Mouse (Mus musculus) forebrain, embryonic 13.5 days (tissue): ENCODE data around the gene Hdac9. TPM values are rescaled to one million over a fixed set of nuclear protein-coding genes. Genes with fewer than 3 reads are reported as not detected.
"Not testable (repeated sequence)": the region's sequence is repeated elsewhere in the genome, so short reads cannot be mapped to it uniquely, and the experiment has no call there.

Experiments used
- ATAC-seq: fragments of 200-750 bp; cut with Nextera tagmentation; 2 replicates; pipeline ENCODE4 v1.8.0; 2017
- H3K27ac ChIP-seq: fragments of 300-500 bp; sonication (generic); 2 replicates; pipeline ENCODE4 v1.5.1; 2015; ENCODE audit warnings: inconsistent platforms, mild to moderate bottlenecking, moderate library complexity
- H3K27me3 ChIP-seq: fragments of 300-500 bp; sonication (generic); 2 replicates; pipeline ENCODE4 v1.6.1; 2015; ENCODE audit warnings: mild to moderate bottlenecking, inconsistent platforms
- H3K36me3 ChIP-seq: fragments of 300-500 bp; sonication (generic); 2 replicates; pipeline ENCODE4 v1.6.1; 2015; ENCODE audit warnings: mild to moderate bottlenecking, inconsistent platforms; ENCODE audit not compliant: poor library complexity, severe bottlenecking
- H3K4me1 ChIP-seq: fragments of 300-500 bp; sonication (generic); 2 replicates; pipeline ENCODE4 v1.6.1; 2015; ENCODE audit warnings: inconsistent platforms
- H3K4me2 ChIP-seq: fragments of 300-500 bp; sonication (generic); 2 replicates; pipeline ENCODE4 v1.6.1; 2015; ENCODE audit warnings: inconsistent platforms, mild to moderate bottlenecking, moderate library complexity
- H3K4me3 ChIP-seq: fragments of 300-500 bp; sonication (generic); 2 replicates; pipeline ENCODE4 v1.5.1; 2015; ENCODE audit warnings: mild to moderate bottlenecking, inconsistent platforms
- H3K9ac ChIP-seq: fragments of 300-500 bp; sonication (generic); 2 replicates; pipeline ENCODE4 v1.6.1; 2015; ENCODE audit warnings: mild to moderate bottlenecking, inconsistent platforms
- H3K9me3 ChIP-seq: fragments of 300-500 bp; sonication (generic); replicated peaks from 2 replicates; pipeline ENCODE4 v1.6.1; 2016; ENCODE audit warnings: inconsistent platforms
- WGBS: fragments of 180-500 bp; shearing (Covaris S2); methylation state at CpG from one replicate; pipeline ENCODE4 v1.1.7; 2015; 5-methylcytosine and 5-hydroxymethylcytosine counted together
- polyA plus RNA-seq: library from polyadenylated mRNA; unstranded; fragments of >200 nt; fragmentation: Nextera tagmentation; extraction: Ambion mirVana; gene quantifications from 2 replicates; pipeline ENCODE4 v1.2.1, GENCODE M21; 2015

Hdac9 gene
- polyA plus RNA-seq, 1 experiment from 2014 or later: 10.5 TPM

DNA sequence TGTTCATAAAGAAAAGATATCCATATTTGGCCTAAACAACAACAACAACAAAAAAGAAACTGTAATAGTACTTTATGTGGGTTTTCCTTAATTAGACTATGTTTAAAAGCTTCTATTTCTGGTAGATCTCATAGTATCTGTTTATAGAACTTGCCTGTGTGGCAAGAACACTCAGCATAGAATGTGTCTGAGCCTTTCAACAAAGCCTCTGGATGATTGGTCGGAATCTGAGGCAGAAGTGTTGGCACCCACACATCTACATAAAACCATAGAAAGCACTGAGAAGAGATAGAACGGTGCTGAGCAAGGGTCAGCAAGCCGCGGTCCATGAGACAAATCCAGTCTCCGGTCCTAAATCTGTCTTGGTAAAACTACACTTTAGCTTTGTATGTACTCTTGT, 464.3 kb downstream of the Hdac9 start:
- 93% methylated on average over 5 of the region's 5 CpGs for WGBS
- Histone ChIP-seq H3K4me2 (no peak overlapping the region), H3K36me3 (no peaks in the 10 kb centered on the region), H3K27me3 (no peaks in the 10 kb centered on the region), H3K27ac (no peak overlapping the region), H3K9me3 (no peaks in the 10 kb centered on the region), H3K9ac (no peak overlapping the region), H3K4me3 (no peak overlapping the region), H3K4me1 (no peaks in the 10 kb centered on the region)
- ATAC-seq: no peak

DNA sequence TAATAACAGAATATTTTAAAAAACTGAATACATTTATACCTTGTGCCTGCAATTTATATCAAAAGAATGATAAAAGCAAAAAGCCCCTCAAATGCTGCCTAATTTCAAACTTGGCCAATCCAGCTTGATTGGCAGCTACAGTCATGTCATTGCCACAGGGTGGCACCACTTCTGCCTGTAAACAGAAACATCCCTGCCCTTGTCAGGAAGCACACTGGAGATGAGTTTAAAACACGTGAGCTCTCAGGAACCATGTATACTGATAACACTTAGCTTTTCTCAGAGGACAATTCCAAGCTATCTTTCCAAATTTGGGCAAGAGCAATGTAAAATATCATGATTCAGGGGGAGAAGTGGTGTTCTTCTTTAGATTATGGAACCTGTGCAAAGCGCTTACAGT, 465.7 kb downstream of the Hdac9 start:
- WGBS: 64% methylated on average over 2 of the region's 2 CpGs
- Histone ChIP-seq H3K4me3 (no peak overlapping the region), H3K27me3 (no peaks in the 10 kb centered on the region), H3K9me3 (no peaks in the 10 kb centered on the region), H3K4me1 (no peaks in the 10 kb centered on the region), H3K27ac (no peak overlapping the region), H3K4me2 (no peak overlapping the region), H3K36me3 (no peaks in the 10 kb centered on the region), H3K9ac (no peak overlapping the region)
- no peak for ATAC-seq

DNA sequence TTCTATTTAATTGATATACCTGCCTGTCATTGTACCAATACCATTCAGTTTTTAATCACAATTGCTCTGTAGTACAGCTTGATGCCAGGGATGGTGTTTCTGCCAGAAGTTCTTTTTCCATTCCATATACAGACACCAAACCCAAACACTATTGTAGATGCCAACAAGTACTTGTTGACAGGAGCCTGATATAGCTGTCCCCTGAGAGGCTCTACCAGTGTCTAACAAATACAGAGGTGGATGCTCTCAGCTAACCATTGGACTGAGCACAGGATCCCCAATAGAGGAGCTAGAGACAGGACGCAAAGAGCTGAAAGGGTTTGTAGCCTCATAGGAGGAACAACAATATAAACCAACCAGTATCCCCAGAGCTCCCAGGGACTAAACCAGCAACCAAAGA, 472.2 kb downstream of the Hdac9 start:
- not testable (repeated sequence) for H3K27ac ChIP-seq, H3K4me2 ChIP-seq, H3K9ac ChIP-seq, H3K36me3 ChIP-seq, ATAC-seq, H3K4me3 ChIP-seq, H3K27me3 ChIP-seq, H3K4me1 ChIP-seq, H3K9me3 ChIP-seq
- WGBS: 97% methylated on average over 1 of the region's 1 CpGs

DNA sequence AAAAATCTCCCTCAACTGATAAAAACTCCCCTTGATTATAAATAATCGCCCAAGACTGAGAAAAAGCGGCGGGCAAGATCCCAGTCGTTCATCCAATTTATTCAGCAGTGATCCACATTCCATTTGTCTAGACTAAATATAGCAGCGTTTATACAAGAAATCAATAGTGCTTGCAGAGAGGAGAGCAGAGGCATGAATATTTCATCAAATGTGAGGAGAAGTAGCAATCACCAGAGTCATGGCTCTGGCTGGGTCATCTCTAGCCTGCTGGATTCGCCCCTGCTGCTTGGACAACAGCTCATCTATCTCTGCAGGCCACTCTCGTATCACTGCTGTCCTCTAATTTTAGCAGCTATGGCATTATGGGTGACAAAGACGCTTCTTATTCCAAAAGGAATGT, 476.0 kb downstream of the Hdac9 start:
- no peaks in the 10 kb centered on the region for H3K36me3 ChIP-seq
- H3K27ac ChIP-seq: no peak overlapping the region
- no peaks in the 10 kb centered on the region for H3K27me3 ChIP-seq
- H3K9ac ChIP-seq: no peak overlapping the region
- H3K9me3 ChIP-seq: no peaks in the 10 kb centered on the region
- no peaks in the 10 kb centered on the region for H3K4me1 ChIP-seq
- WGBS: 69% methylated on average over 8 of the region's 8 CpGs
- no peak for ATAC-seq
- no peak overlapping the region for H3K4me2 ChIP-seq
- H3K4me3 ChIP-seq: no peak overlapping the region

DNA sequence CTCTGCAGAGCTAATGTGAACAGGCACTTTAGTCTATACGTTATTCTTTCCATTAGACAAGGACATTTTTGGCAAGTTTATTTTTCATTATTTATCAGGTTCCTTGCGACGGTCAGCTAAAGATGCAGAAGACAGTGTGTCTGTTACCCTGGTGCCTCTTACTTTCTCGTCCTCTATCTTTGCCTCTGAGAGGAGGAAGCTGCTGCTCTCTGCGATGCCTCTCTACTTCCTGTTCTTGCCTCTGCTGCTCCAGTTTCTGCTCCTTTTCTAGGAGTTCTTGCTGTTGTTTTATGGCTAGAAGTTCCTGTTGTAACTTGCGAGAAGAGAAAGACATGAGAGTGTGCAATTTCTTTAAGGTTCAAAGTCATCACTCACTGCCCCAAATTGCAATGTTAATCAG, 484.0 kb downstream of the Hdac9 start:
- Histone ChIP-seq H3K9me3 (no peaks in the 10 kb centered on the region), H3K36me3 (no peaks in the 10 kb centered on the region), H3K4me1 (no peaks in the 10 kb centered on the region), H3K4me3 (no peak overlapping the region), H3K9ac (no peak overlapping the region), H3K27me3 (no peaks in the 10 kb centered on the region), H3K27ac (no peak overlapping the region), H3K4me2 (no peak overlapping the region)
- no peak for ATAC-seq
- 86% methylated on average over 6 of the region's 6 CpGs for WGBS

DNA sequence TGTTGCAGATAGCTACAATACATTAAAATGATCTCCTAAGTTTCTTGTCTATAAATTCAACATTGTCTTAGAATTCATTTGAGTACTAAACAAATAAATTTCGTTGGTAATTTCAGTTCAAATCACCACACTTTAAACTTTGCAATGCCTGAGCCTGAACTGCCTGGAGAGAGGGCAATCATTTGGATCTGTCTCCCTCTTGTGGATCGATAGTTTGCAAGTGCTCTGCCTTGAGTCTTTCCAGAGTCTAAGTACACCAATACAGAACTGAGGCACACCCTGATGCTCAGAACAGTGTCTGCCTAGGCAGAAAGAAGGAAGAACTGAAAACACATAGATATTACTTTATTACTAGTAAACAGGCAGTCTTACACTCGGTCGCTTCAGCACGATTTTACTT, 484.4 kb downstream of the Hdac9 start:
- Histone ChIP-seq H3K4me1 (no peaks in the 10 kb centered on the region), H3K4me2 (no peak overlapping the region), H3K9me3 (no peaks in the 10 kb centered on the region), H3K27ac (no peak overlapping the region), H3K27me3 (no peaks in the 10 kb centered on the region), H3K36me3 (no peaks in the 10 kb centered on the region), H3K4me3 (no peak overlapping the region), H3K9ac (no peak overlapping the region)
- 57% methylated on average over 5 of the region's 5 CpGs for WGBS
- peak; percentile 77; the same call in 1 of the 2 replicates for ATAC-seq

DNA sequence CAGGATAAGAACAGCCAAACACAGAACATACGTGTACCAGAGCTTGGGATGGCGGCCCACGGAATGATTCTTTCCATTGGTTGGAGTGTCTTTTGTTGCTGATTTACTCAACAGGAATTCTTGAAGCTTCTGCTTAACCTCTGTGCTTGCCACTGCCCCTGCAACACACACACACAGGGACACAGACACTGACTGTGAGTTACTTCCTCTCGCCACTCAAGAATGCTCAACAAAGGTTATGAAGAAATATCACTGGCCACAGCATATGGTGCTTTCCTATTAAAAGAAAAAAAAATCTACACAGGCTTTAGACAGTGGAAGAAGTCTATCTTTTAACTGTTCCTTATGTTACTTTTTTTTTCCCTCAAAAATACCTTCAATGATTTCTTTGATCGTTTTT, 485.1 kb downstream of the Hdac9 start:
- H3K27me3 ChIP-seq: no peaks in the 10 kb centered on the region
- H3K27ac ChIP-seq: no peak overlapping the region
- no peak overlapping the region for H3K4me2 ChIP-seq
- H3K4me1 ChIP-seq: no peaks in the 10 kb centered on the region
- no peaks in the 10 kb centered on the region for H3K9me3 ChIP-seq
- H3K4me3 ChIP-seq: no peak overlapping the region
- H3K9ac ChIP-seq: no peak overlapping the region
- no peaks in the 10 kb centered on the region for H3K36me3 ChIP-seq
- WGBS: 90% methylated on average over 5 of the region's 5 CpGs
- ATAC-seq: no peak

DNA sequence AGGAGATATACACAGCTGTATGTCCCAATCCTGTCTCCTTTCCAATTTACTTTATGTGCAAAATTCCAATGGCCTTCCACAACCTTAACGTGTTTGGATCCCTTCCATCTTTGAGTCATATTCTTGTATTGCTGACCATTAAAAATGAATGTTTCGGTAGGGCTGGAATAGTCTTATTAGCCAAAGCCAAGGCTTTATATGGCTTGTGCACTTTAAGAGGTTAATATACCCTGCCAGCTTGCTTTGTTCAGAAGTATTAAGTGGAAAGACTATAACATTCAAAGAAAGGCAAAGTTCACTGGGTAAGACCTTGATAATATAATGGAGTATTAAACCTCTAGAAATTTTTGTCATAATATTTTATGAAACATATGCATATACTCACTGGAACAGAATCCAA, 491.4 kb downstream of the Hdac9 start:
- no peak overlapping the region for H3K9ac ChIP-seq

DNA sequence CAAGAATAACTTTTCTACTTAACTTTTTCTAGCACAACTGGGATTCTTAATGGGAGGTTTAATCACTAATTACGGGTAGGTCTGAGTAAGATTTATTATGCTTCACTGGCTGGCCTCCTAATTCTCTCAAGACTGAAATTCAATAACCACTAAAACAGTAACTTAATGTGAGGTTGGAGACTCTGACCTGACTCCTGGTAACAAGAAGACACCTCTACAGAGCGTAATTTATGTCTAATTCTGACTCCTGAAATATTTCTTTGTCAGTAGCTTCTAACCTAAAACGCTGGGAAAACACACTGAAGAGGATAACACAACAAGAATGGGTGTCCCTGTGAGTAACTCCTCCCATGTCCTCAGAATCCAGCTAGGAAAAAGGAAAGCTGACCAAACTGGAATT, 508.8 kb downstream of the Hdac9 start:
- 40% methylated on average over 3 of the region's 3 CpGs for WGBS
- Histone ChIP-seq H3K4me3 (no peak overlapping the region), H3K27ac (no peak overlapping the region), H3K4me2 (no peak overlapping the region), H3K4me1 (no peaks in the 10 kb centered on the region), H3K36me3 (no peaks in the 10 kb centered on the region), H3K27me3 (no peaks in the 10 kb centered on the region), H3K9me3 (no peaks in the 10 kb centered on the region), H3K9ac (no peak overlapping the region)
- ATAC-seq: no peak

More for the DNA sequence above, 491.4 kb downstream of the Hdac9 start:
- Histone ChIP-seq H3K27me3 (no peaks in the 10 kb centered on the region), H3K36me3 (no peaks in the 10 kb centered on the region), H3K27ac (no peak overlapping the region), H3K4me1 (no peaks in the 10 kb centered on the region), H3K4me3 (no peak overlapping the region), H3K9me3 (no peaks in the 10 kb centered on the region), H3K4me2 (no peak overlapping the region)
- ATAC-seq: no peak
- 87% methylated on average over 2 of the region's 2 CpGs for WGBS

DNA sequence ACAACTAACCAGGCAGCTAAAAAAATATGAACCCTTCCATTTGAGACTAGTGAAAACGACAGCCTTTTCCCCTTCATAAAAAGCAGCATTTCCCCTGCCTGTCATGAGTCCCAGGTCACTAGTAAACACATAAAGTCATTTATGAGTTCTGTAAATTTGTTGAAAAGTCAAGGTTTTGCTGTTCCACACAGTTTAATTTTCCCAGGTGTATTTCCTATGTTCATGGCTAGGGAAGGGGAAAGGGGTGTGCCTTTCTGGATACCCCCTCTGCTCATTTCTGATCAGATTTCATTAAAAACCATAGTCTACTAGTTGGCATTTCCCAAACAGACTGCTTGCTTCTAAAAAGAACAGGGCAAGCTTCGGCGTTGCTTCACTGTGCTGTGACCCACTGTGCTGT, 509.8 kb downstream of the Hdac9 start:
- H3K9me3 ChIP-seq: no peaks in the 10 kb centered on the region
- no peak for ATAC-seq
- H3K4me3 ChIP-seq: no peak overlapping the region
- 94% methylated on average over 3 of the region's 3 CpGs for WGBS
- no peak overlapping the region for H3K9ac ChIP-seq
- no peaks in the 10 kb centered on the region for H3K4me1 ChIP-seq
- H3K4me2 ChIP-seq: no peak overlapping the region
- no peak overlapping the region for H3K27ac ChIP-seq
- H3K36me3 ChIP-seq: no peaks in the 10 kb centered on the region
- H3K27me3 ChIP-seq: no peaks in the 10 kb centered on the region

DNA sequence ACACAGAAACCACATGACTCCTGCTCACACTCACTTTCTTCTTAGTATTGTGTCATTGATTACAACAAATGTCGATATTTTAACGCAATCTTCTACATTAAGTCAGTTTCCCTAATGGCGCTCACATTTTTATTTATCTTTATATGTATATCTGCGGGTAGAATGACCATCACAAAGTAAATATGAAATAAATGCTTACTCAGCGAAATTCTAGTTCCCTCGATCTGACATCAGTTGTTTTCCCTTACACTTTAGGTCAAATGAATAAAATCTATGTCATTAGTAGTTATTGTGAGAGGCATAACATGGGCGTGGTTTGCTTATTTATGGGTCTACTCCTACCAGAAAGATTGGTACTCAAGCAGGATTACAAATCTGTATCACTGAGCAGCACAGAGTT, 514.8 kb downstream of the Hdac9 start:
- Histone ChIP-seq H3K9me3 (no peaks in the 10 kb centered on the region), H3K36me3 (peaks cover 3% of the 10 kb centered on the region; the same call in 1 of the 2 replicates), H3K4me3 (no peak overlapping the region), H3K9ac (no peak overlapping the region), H3K27me3 (no peaks in the 10 kb centered on the region), H3K4me2 (no peak overlapping the region), H3K4me1 (no peaks in the 10 kb centered on the region), H3K27ac (no peak overlapping the region)
- no peak for ATAC-seq
- 96% methylated on average over 7 of the region's 7 CpGs for WGBS

DNA sequence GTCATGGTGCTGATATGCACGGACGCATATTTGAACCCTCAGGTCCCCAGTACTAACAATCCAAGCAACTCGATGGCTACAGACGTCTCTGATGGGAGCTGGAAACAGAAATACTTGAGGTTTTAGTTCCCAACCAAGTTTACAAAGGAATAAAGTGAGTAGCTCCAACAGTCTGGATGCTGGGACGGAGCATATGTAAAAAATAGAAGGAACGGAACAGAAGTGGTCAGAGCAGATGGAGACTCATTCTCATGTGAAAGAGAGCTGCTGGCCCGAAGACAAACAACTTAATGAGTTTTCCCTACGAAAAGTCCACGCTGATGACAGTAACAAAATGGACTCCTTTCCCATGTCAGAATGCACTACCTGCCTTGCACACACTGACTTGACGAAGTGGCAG, 518.3 kb downstream of the Hdac9 start:
- no peak overlapping the region for H3K4me2 ChIP-seq
- H3K27ac ChIP-seq: no peak overlapping the region
- H3K36me3 ChIP-seq: peaks cover 3% of the 10 kb centered on the region; the same call in 1 of the 2 replicates
- no peaks in the 10 kb centered on the region for H3K4me1 ChIP-seq
- no peaks in the 10 kb centered on the region for H3K27me3 ChIP-seq
- H3K4me3 ChIP-seq: no peak overlapping the region
- no peak overlapping the region for H3K9ac ChIP-seq
- no peaks in the 10 kb centered on the region for H3K9me3 ChIP-seq
- 94% methylated on average over 10 of the region's 10 CpGs for WGBS
- ATAC-seq: no peak

DNA sequence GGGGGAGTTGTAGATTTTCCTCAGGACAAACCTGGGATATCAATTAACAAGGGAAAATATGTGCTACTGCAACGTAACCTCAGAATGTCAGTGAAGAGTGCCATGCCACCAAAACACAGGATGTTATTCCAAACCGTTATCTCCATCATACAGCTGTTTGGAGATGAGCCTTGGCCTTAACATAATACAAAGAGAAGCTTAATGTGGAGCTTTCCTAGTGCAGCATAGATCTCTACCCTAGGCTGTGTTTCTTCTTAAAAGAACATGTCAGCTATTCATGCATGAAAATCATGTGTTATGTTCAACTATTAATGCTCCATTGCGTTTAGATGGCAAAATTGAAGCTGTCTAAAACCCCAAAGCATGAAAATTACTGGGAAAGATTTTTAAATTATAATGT, 522.6 kb downstream of the Hdac9 start:
- no peaks in the 10 kb centered on the region for H3K27me3 ChIP-seq
- H3K9ac ChIP-seq: no peak overlapping the region
- H3K4me2 ChIP-seq: no peak overlapping the region
- WGBS: 86% methylated on average over 3 of the region's 3 CpGs
- H3K27ac ChIP-seq: no peak overlapping the region
- no peaks in the 10 kb centered on the region for H3K9me3 ChIP-seq
- ATAC-seq: no peak
- H3K4me1 ChIP-seq: no peaks in the 10 kb centered on the region
- no peak overlapping the region for H3K4me3 ChIP-seq
- H3K36me3 ChIP-seq: 0 out of 2 replicates have a peak, but pooled peaks cover 3% of the 10 kb centered on the region
